Mouse (Mus musculus) lung, adult 2 months (tissue): ENCODE measurements at regions not wholly inside any gene's neighbourhood (a gene's known extent, or its start where the extent isn't known, plus 50 kb on each side); places are given as distances from the start of the nearest gene placed in this dataset.

ENCODE experiments used
- DNase-seq: peaks from one replicate; pipeline ENCODE4 v3.0.0; 2022
- H3K4me1 ChIP-seq: fragments of 200-500 bp; 2 replicates; pipeline ENCODE4 v1.6.1; 2011; ENCODE audit warnings: low read length; ENCODE audit not compliant: control insufficient read depth, insufficient read depth
- H3K4me3 ChIP-seq: fragments of 200-500 bp; replicated peaks from 2 replicates; pipeline ENCODE3; 2011; ENCODE audit warnings: low read depth, mild to moderate bottlenecking, control low read depth, low read length; ENCODE audit errors: extremely low read depth
- CTCF ChIP-seq: fragments of 200-500 bp; IDR thresholded peaks from 2 replicates; pipeline ENCODE4 v1.5.1; 2011; ENCODE audit warnings: mild to moderate bottlenecking, low read length, control low read depth; ENCODE audit not compliant: insufficient read depth
- POLR2A ChIP-seq: fragments of 200-500 bp; IDR thresholded peaks from 2 replicates; pipeline ENCODE4 v1.6.1; 2011; ENCODE audit warnings: low read depth, mild to moderate bottlenecking, control low read depth, low read length, borderline replicate concordance; ENCODE audit errors: extremely low read depth
- whole genome bisulfite sequencing: fragments of 180-500 bp; shearing (Covaris S2); methylation state at CpG from one replicate; pipeline ENCODE4 v1.1.7; 2018; 5-methylcytosine and 5-hydroxymethylcytosine counted together

GRCm38 (mm10) chr2:146586981-146587380, 74.8 kb upstream of the Ralgapa2 start:
- Histone ChIP-seq H3K4me3 (no peak overlapping the region), H3K4me1 (peaks cover 2% of the 10 kb centered on the region)
- WGBS = 63% methylated on average over 3 of the region's 3 CpGs
- no peak for TF ChIP-seq POLR2A
- no peak for TF ChIP-seq CTCF
- DNase-seq = no peak

- peaks cover 2% of the 10 kb centered on the region for H3K4me1 ChIP-seq
- no peak overlapping the region for H3K4me3 ChIP-seq
- no peak for DNase-seq
- WGBS = 70% methylated on average over 3 of the region's 3 CpGs
- no peak for TF ChIP-seq POLR2A
- no peak for TF ChIP-seq CTCF
Observed at GRCm38 (mm10) chr2:146589860-146590259, 77.7 kb upstream of the Ralgapa2 start.

GRCm38 (mm10) chr2:146593291-146593690, 81.1 kb upstream of the Ralgapa2 start:
- WGBS = 70% methylated on average over 2 of the region's 2 CpGs
- TF ChIP-seq POLR2A (no peak), CTCF (no peak)
- no peaks in the 10 kb centered on the region; the same call in 1 of the 2 replicates for H3K4me1 ChIP-seq
- DNase-seq = no peak
- no peak overlapping the region for H3K4me3 ChIP-seq

- DNase-seq = no peak
- H3K4me3 ChIP-seq = no peak overlapping the region
- no peaks in the 10 kb centered on the region; the same call in 1 of the 2 replicates for H3K4me1 ChIP-seq
- WGBS = 81% methylated on average over 4 of the region's 4 CpGs
- TF ChIP-seq POLR2A (no peak), CTCF (no peak)
Observed at GRCm38 (mm10) chr2:146594212-146594611, 82.1 kb upstream of the Ralgapa2 start.

GRCm38 (mm10) chr2:146595673-146596072, 83.5 kb upstream of the Ralgapa2 start:
- no peak for DNase-seq
- TF ChIP-seq CTCF = no peak
- no peak for TF ChIP-seq POLR2A
- 60% methylated on average over 2 of the region's 2 CpGs for WGBS
- Histone ChIP-seq H3K4me3 (no peak overlapping the region), H3K4me1 (no peaks in the 10 kb centered on the region; the same call in 1 of the 2 replicates)

- no peaks in the 10 kb centered on the region for H3K4me1 ChIP-seq
Observed at GRCm38 (mm10) chr2:146606170-146606569, 94.0 kb upstream of the Ralgapa2 start.

GRCm38 (mm10) chr2:146610896-146611295, 98.8 kb upstream of the Ralgapa2 start:
- Histone ChIP-seq H3K4me3 (no peak overlapping the region), H3K4me1 (peaks cover 7% of the 10 kb centered on the region; the same call in 1 of the 2 replicates)
- 97% methylated on average over 2 of the region's 2 CpGs for WGBS
- DNase-seq = no peak
- TF ChIP-seq POLR2A = no peak
- TF ChIP-seq CTCF = no peak

More at GRCm38 (mm10) chr2:146606170-146606569, 94.0 kb upstream of the Ralgapa2 start:
- TF ChIP-seq CTCF = no peak
- TF ChIP-seq POLR2A = no peak
- no peak overlapping the region for H3K4me3 ChIP-seq
- no peak for DNase-seq

- H3K4me3 ChIP-seq = no peak overlapping the region
- 37% methylated on average over 6 of the region's 6 CpGs for WGBS
- peak; percentile 72 for DNase-seq
- peaks cover 7% of the 10 kb centered on the region; the same call in 1 of the 2 replicates for H3K4me1 ChIP-seq
- TF ChIP-seq CTCF (peak; percentile 83), POLR2A (no peak)
Observed at GRCm38 (mm10) chr2:146611886-146612521, 99.9 kb upstream of the Ralgapa2 start.

GRCm38 (mm10) chr2:146612522-146613288, 100.6 kb upstream of the Ralgapa2 start:
- WGBS = 5% methylated on average over 20 of the region's 20 CpGs
- peak; percentile 45 for DNase-seq
- H3K4me1 ChIP-seq = peaks cover 7% of the 10 kb centered on the region; the same call in 1 of the 2 replicates
- H3K4me3 ChIP-seq = no peak overlapping the region
- no peak for TF ChIP-seq POLR2A
- peak; percentile 64 for TF ChIP-seq CTCF

- TF ChIP-seq POLR2A = no peak
- TF ChIP-seq CTCF = 0 out of 2 replicates have a peak, but pooled peaks have one; percentile 16
- DNase-seq = peak; percentile 30
- H3K4me1 ChIP-seq = no peaks in the 10 kb centered on the region
- H3K4me3 ChIP-seq = no peak overlapping the region
- 12% methylated on average over 5 of the region's 5 CpGs for whole genome bisulfite sequencing
Observed at GRCm38 (mm10) chr2:146621167-146621566, 109.0 kb upstream of the Ralgapa2 start.
